Mouse (Mus musculus) B cell, adult 67 days (primary cell): ENCODE data around the gene Fam234a. TPM values are rescaled to one million over a fixed set of nuclear protein-coding genes. Genes with fewer than 3 reads are reported as not detected.

Source experiments
- total RNA-seq, 2 experiments: library from RNA; stranded (reverse); gene quantifications; 4 replicates each; pipeline ENCODE4 v1.2.4; 2023

Gene Fam234a
- total RNA-seq, result 10 to 100 TPM; 13.6 to 17.1 TPM

DNA sequence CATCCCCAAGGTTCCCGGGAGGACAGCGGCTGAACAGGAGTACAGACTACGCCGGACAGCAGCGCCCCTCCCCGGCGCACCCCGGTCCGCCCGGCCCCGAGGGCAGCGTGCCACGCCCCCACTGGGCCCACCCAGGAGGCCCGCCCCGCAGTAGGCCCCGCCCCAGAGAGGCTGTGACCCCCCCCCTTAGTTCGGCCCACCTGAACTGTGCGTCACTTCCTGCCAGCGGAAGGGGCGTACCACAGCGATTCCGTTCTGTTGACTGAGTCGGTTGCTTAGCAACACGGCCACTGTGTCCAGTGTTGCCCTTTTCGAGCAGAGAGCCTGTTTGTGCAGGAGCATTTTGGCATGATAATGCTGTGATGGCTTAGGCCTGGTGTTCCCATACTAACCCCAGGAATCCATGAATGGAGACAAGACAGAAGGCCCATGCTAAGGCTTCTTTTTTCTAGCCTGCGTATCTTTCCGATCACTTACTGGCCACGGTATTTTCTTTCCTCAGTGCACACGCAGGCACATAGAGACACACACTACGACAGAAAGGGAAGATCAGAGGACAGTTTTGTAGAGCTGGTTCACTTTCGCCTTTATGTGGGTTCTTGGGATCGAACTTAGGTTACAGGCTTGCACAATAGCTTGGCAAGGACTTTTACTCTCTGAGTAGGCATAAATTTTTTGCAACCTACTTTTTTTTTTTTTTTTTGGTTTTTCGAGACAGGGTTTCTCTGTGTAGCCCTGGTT, at the start of gene Fam234a:
Gene Fam234a, minus strand, starts transcription at position 142 of the 741 bp plus-strand sequence.

DNA sequence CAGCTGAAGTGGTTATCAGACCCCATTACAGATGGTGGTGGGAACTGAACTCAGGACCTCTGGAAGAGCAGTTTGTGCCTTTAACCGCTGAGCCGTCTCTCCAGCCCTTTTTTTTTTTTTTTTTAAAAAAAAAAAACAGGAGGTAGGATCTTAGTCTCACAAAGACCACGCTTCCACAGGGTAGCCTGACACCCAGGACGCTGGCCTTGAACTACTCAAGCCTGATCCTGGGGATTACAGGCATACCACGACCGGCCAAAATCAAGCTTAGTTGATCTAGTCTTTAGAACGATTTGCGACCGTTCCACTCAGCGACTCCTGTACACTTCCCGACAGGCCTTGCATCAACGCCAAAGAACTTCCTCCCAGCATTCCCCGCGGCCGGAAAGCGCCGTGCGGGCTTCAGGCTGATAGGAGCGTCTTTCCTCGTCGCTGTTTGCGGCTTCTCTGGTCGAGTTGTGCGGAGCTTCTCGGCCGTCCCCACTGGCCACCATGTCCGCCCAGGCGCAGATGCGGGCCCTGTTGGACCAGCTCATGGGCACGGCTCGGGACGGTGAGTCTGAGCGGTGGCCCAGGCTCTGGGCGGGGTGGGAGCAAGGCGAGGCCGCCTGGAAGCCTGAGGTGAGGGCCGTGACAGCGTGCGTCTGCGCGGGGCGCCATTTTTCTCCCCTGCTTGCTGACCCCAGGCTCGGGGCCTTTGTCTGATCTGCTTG, 8.7 kb upstream of the Fam234a start, which contains the start of gene Luc7l:
Gene Luc7l, plus strand, starts transcription at position 358 of the 713 bp plus-strand sequence.

DNA sequence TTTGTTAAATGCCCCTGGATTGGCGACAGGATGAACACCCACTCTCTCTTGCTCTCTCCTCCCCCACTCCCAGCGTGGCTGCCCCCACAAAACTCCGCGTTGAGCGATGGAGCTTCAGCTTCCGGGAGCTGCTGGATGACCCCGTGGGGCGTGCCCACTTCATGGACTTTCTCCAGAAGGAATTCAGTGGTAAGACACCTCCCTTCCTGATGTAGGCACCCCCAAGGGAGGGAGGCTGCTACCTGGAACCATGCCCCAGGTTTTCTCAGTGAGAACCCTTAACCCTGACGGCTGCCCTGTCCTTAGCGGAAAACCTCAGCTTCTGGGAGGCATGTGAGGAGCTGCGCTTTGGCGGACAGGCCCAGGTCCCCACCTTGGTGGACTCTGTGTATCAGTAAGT, 36.4 kb downstream of the Fam234a start, which contains the start of gene Arhgdig:
Gene Arhgdig, minus strand, starts transcription at position 101 of the 400 bp plus-strand sequence.

DNA sequence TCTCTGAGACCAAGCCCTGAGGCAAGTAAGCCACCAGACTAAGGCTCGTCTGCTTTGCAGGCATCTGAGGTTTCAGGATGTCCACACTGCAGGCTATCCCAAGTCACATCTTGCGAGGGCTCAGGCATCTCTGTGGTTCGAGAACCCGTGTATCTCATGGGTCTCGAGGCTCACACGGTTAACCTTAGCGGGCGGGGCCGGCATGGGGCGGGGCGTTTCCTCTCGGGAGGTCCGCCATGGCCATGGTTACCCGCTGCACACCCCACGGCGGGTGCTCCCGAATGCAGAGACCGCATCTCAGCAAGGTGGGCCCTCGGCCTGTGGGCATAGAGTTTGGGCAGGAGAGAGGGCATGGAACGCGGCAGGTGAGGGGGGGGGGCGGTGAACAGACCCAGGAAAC, 41.3 kb downstream of the Fam234a start, which contains the start of gene Rgs11:
Gene Rgs11, plus strand, starts transcription at position 215 of the 400 bp plus-strand sequence.

DNA sequence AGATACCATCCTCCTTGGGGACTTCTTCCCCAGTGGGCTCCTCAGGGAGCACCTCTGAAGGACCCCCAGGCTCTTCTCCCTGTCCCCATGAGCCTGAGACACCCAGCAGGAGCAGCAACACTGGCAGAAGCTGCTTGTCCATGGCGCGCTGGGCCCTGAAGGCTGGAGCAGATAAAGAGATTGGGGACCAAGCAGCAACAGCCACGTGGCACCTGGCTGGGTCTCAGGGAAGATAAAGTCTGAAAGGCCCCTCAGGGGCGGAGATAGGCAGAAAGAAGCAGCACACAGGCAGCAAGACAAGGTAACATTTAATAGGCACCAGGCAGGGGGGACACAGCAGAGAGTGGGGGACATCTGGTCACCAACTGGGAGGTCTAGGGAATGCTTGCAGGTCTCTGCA, 45.1 kb downstream of the Fam234a start, which contains the start of gene Pdia2:
Gene Pdia2, minus strand, starts transcription at position 196 of the 400 bp plus-strand sequence.

Other genes starting within 250 kb of the Fam234a start
- gene Rab11fip3, start 174.7 kb downstream of the Fam234a start, total RNA-seq, result 10 to 100 TPM; 10.4 to 11.9 TPM
- gene Decr2, start 153.9 kb downstream of the Fam234a start, total RNA-seq, result 1 to 10 TPM; 4.1 to 5.3 TPM
- gene Nme4, start 148.6 kb downstream of the Fam234a start, total RNA-seq, result 1 to 10 TPM; 1.0 to 1.8 TPM
- gene Tmem8, start 130.9 kb downstream of the Fam234a start, total RNA-seq, result 10 to 100 TPM; 24.7 to 26.6 TPM
- 10 to 100 TPM; 47.7 to 60.0 TPM for gene Mrpl28, start 120.7 kb downstream of the Fam234a start, total RNA-seq
- gene Axin1, start 105.6 kb downstream of the Fam234a start, total RNA-seq, result 10 to 100 TPM; 82.9 to 91.9 TPM
- not detected for gene Pdia2, start 45.2 kb downstream of the Fam234a start, total RNA-seq
- gene Rgs11, start 41.3 kb downstream of the Fam234a start, total RNA-seq, result 1 to 10 TPM; 2.1 to 2.8 TPM
- gene Arhgdig, start 36.5 kb downstream of the Fam234a start, total RNA-seq, result not detected
- 100 to 1,000 TPM in 1 of 2 experiments, 10 to 100 TPM in 1; 86.3 to 100 TPM for gene Luc7l, start 8.7 kb upstream of the Fam234a start, total RNA-seq
- under 1 TPM; 0.18 to 0.29 TPM for gene Neurl1b, start 170.6 kb upstream of the Fam234a start, total RNA-seq